Mouse (Mus musculus) layer of hippocampus, postnatal 10 days (tissue): Measurements from ENCODE around the gene Pheta1. TPM values are rescaled to one million over a fixed set of nuclear protein-coding genes. Genes with fewer than 3 reads are reported as not detected.
"Not testable (repeated sequence)": the region's sequence is repeated elsewhere in the genome, so short reads cannot be mapped to it uniquely, and the experiment has no call there.

Experiments used
- DNase-seq, 2 experiments: peaks; one replicate each; pipeline ENCODE4 v3.0.0; 2021; ENCODE audit warnings: low spot score in 2 of 2
- total RNA-seq, 2 experiments: library from RNA; stranded (reverse); gene quantifications; 2 replicates each; pipeline ENCODE4 v1.2.3; 2021

Gene Pheta1
- total RNA-seq, 2 experiments from 2014 or later: 12.1 to 12.2 TPM

GRCm38 (mm10) chr5:121842665-121843118, 6.1 kb upstream of the Pheta1 start:
- DNase-seq: peak; percentile 88 to 90

- DNase-seq: no peak
These were observed 5.5 kb upstream of the Pheta1 start for GRCm38 (mm10) chr5:121843138-121843905.

GRCm38 (mm10) chr5:121845361-121845760, 3.4 kb upstream of the Pheta1 start:
- DNase-seq: no peak

- no peak for DNase-seq
These were observed 2.5 kb upstream of the Pheta1 start for GRCm38 (mm10) chr5:121846322-121846721.

- not testable (repeated sequence) for DNase-seq
These were observed 1.5 kb upstream of the Pheta1 start for GRCm38 (mm10) chr5:121847269-121847668.

GRCm38 (mm10) chr5:121848035-121848519, 707 bp upstream of the Pheta1 start:
- peak; percentile 49 to 57 for DNase-seq

GRCm38 (mm10) chr5:121849478-121850349, 930 bp downstream of the Pheta1 start:
- DNase-seq: no peak

GRCm38 (mm10) chr5:121853368-121854051, 4.7 kb downstream of the Pheta1 start:
- DNase-seq: no peak

- no peak for DNase-seq
These were observed 6.0 kb downstream of the Pheta1 start for GRCm38 (mm10) chr5:121854768-121855167.

GRCm38 (mm10) chr5:121856740-121857139, 8.0 kb downstream of the Pheta1 start:
- no peak for DNase-seq

- no peak for DNase-seq
These were observed 9.6 kb downstream of the Pheta1 start for GRCm38 (mm10) chr5:121858427-121858826.

GRCm38 (mm10) chr5:121861964-121862363, 13.2 kb downstream of the Pheta1 start:
- DNase-seq: no peak

- DNase-seq: no peak
These were observed 15.5 kb downstream of the Pheta1 start for GRCm38 (mm10) chr5:121864330-121864729.

GRCm38 (mm10) chr5:121867963-121868362, 19.2 kb downstream of the Pheta1 start:
- no peak for DNase-seq

GRCm38 (mm10) chr5:121870832-121871231, 22.0 kb downstream of the Pheta1 start:
- no peak for DNase-seq

GRCm38 (mm10) chr5:121871515-121872030, 22.8 kb downstream of the Pheta1 start:
- no peak for DNase-seq

GRCm38 (mm10) chr5:121872158-121872557, 23.4 kb downstream of the Pheta1 start:
- peak; percentile 93 to 94 for DNase-seq

- DNase-seq: no peak
These were observed 26.3 kb downstream of the Pheta1 start for GRCm38 (mm10) chr5:121875041-121875440.

GRCm38 (mm10) chr5:121876901-121877300, 28.1 kb downstream of the Pheta1 start:
- no peak for DNase-seq

GRCm38 (mm10) chr5:121878703-121879102, 29.9 kb downstream of the Pheta1 start:
- DNase-seq: no peak

GRCm38 (mm10) chr5:121879211-121879610, 30.4 kb downstream of the Pheta1 start:
- peak; percentile 42 to 44 for DNase-seq
